Mouse (Mus musculus): ENCODE data around the gene Grwd1. TPM values are rescaled to one million over a fixed set of nuclear protein-coding genes. Genes with fewer than 3 reads are reported as not detected.

The Grwd1 gene
- 43.8 TPM for polyA plus RNA-seq (2017; shearing (Covaris generic))

GRCm38 (mm10) chr7:45830427-45831127 is at the start of gene Grwd1:
Gene Grwd1, minus strand, starts transcription at chr7:45830944.

GRCm38 (mm10) chr7:45878278-45878677 is 47.5 kb upstream of the Grwd1 start, which contains the start of gene Grin2d:
Gene Grin2d, minus strand, starts transcription at chr7:45878378.

GRCm38 (mm10) chr7:45872624-45873023 is 41.9 kb upstream of the Grwd1 start, which contains the start of gene Kdelr1:
Gene Kdelr1, plus strand, starts transcription at chr7:45872772.

GRCm38 (mm10) chr7:45824598-45824997 is 6.1 kb downstream of the Grwd1 start, which contains the start of gene Kcnj14:
Gene Kcnj14, minus strand, starts transcription at chr7:45824782.

GRCm38 (mm10) chr7:45813787-45814779 is 16.7 kb downstream of the Grwd1 start, which contains the start of gene Cyth2:
Gene Cyth2, minus strand, starts transcription at chr7:45814581.

GRCm38 (mm10) chr7:45784524-45785372 is 46.0 kb downstream of the Grwd1 start, which contains the start of gene Sult2b1:
Gene Sult2b1, minus strand, starts transcription at chr7:45784669.

GRCm38 (mm10) chr7:45783511-45784091 is 47.1 kb downstream of the Grwd1 start, which contains the start of gene Lmtk3:
Gene Lmtk3, plus strand, starts transcription at chr7:45783738.

Other genes with a start within 250 kb of the Grwd1 start
- not detected for gene Fgf21, start 215.5 kb downstream of the Grwd1 start, polyA plus RNA-seq (2017; shearing (Covaris generic))
- gene Fut1, start 213.7 kb downstream of the Grwd1 start, polyA plus RNA-seq (2017; shearing (Covaris generic)) = not detected
- not detected for gene Izumo1, start 209.1 kb downstream of the Grwd1 start, polyA plus RNA-seq (2017; shearing (Covaris generic))
- 0.51 TPM for gene Rasip1, start 203.5 kb downstream of the Grwd1 start, polyA plus RNA-seq (2017; shearing (Covaris generic))
- 1.3 TPM for gene Mamstr, start 191.0 kb downstream of the Grwd1 start, polyA plus RNA-seq (2017; shearing (Covaris generic))
- 0.25 TPM for gene Fut2, start 164.6 kb downstream of the Grwd1 start, polyA plus RNA-seq (2017; shearing (Covaris generic))
- not detected for gene Ntn5, start 146.9 kb downstream of the Grwd1 start, polyA plus RNA-seq (2017; shearing (Covaris generic))
- 0.16 TPM for gene Sec1, start 136.5 kb downstream of the Grwd1 start, polyA plus RNA-seq (2017; shearing (Covaris generic))
- gene Car11, start 131.1 kb downstream of the Grwd1 start, polyA plus RNA-seq (2017; shearing (Covaris generic)) = 8.2 TPM
- gene Dbp, start 125.9 kb downstream of the Grwd1 start, polyA plus RNA-seq (2017; shearing (Covaris generic)) = 11.2 TPM
- gene Rpl18, start 115.5 kb downstream of the Grwd1 start, polyA plus RNA-seq (2017; shearing (Covaris generic)) = 2,128 TPM
- 40.0 TPM for gene Sphk2, start 112.9 kb downstream of the Grwd1 start, polyA plus RNA-seq (2017; shearing (Covaris generic))
- 0.35 TPM for gene Fam83e, start 109.7 kb downstream of the Grwd1 start, polyA plus RNA-seq (2017; shearing (Covaris generic))
- gene Spaca4, start 105.1 kb downstream of the Grwd1 start, polyA plus RNA-seq (2017; shearing (Covaris generic)) = not detected
- 0.07 TPM for gene Lmtk3, start 47.2 kb downstream of the Grwd1 start, polyA plus RNA-seq (2017; shearing (Covaris generic))
- 3.8 TPM for gene Sult2b1, start 46.3 kb downstream of the Grwd1 start, polyA plus RNA-seq (2017; shearing (Covaris generic))
- 25.0 TPM for gene Cyth2, start 16.4 kb downstream of the Grwd1 start, polyA plus RNA-seq (2017; shearing (Covaris generic))
- 0.11 TPM for gene Kcnj14, start 6.2 kb downstream of the Grwd1 start, polyA plus RNA-seq (2017; shearing (Covaris generic))
- gene Kdelr1, start 41.8 kb upstream of the Grwd1 start, polyA plus RNA-seq (2017; shearing (Covaris generic)) = 109 TPM
- gene Grin2d, start 47.4 kb upstream of the Grwd1 start, polyA plus RNA-seq (2017; shearing (Covaris generic)) = 0.12 TPM
- gene Syngr4, start 65.8 kb upstream of the Grwd1 start, polyA plus RNA-seq (2017; shearing (Covaris generic)) = 0.68 TPM
- 9.2 TPM for gene Tmem143, start 66.0 kb upstream of the Grwd1 start, polyA plus RNA-seq (2017; shearing (Covaris generic))
- 777 TPM for gene Emp3, start 90.5 kb upstream of the Grwd1 start, polyA plus RNA-seq (2017; shearing (Covaris generic))
- 2.3 TPM for gene Ccdc114, start 93.1 kb upstream of the Grwd1 start, polyA plus RNA-seq (2017; shearing (Covaris generic))
- not detected for gene Abcc6, start 199.4 kb upstream of the Grwd1 start, polyA plus RNA-seq (2017; shearing (Covaris generic))
- gene Nomo1, start 202.8 kb upstream of the Grwd1 start, polyA plus RNA-seq (2017; shearing (Covaris generic)) = 23.2 TPM

All from CD4-positive, CD25-positive, alpha-beta regulatory T cell, adult 9 weeks (primary cell).